Mouse (Mus musculus): Measurements from ENCODE around the gene Tenm4.

Gene Tenm4

GRCm38 (mm10) chr7:96792456-96793229 lies 621.6 kb downstream of the Tenm4 start:
- DNase-seq: no peak

- peak; percentile 40 to 60 for DNase-seq
Observed at GRCm38 (mm10) chr7:96796033-96796741, 625.1 kb downstream of the Tenm4 start.

DNA sequence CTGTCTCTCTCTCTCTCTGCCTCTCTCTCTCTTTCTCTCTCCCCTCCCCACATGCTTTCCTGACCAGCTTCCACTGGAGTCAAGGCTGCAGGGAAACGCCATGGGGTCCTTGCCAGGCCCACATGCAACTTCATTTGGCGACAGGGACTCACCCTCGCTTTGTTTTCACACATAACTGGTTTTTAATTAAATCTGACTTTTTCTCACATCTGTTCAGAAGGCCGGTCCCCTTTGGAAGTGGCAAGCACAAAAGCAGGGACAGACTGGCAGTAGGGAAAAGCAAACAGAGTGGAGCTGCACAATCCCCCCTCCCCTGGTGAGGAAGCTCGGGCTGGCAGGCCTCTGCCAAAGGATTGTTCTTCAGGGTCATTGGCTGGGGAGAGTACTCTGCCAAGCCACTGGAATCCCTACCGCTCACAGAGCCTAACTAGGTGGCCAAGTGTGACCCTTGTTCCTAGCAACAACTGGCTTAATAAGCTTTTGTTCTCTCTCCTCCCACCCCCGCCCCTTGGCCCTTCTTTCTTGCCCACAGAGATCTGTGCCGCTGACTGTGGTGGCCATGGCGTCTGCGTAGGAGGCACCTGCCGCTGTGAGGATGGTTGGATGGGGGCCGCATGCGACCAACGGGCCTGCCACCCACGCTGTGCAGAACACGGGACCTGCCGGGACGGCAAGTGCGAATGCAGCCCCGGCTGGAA lies 625.9 kb downstream of the Tenm4 start:
- peak in 1 of 2 experiments; percentile 20 for DNase-seq

DNA sequence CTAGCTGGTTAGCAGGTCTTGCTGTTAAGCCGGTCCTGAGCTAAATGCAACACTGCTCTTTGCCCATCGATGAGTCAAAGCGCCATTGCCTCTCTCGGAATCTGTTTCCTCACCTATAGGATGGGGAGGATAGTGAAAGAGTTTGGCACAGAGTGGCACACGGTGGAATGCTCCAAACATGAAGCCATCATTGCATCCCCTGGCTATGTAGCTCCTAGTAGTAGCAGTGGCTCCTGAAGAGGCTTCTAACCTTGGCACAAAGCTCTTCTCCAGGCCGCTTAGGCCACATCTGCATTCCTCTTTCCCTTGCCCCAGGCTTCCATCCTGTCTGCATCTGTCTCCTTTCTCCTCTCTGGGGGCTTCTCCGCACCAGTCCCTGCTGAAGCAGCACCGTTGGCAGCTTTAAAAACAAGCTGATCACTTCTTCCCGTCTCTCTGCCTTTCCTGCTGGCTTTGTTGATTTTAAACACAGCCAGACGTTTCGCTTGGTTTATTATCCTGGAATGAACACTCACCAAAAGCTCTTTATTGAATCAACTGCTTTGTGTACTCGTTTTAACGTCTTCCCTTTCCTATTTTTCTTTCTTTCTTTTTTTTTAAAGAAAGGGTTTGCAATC lies 626.8 kb downstream of the Tenm4 start:
- no peak for DNase-seq

GRCm38 (mm10) chr7:96799816-96800215 lies 628.8 kb downstream of the Tenm4 start:
- DNase-seq: no peak

DNA sequence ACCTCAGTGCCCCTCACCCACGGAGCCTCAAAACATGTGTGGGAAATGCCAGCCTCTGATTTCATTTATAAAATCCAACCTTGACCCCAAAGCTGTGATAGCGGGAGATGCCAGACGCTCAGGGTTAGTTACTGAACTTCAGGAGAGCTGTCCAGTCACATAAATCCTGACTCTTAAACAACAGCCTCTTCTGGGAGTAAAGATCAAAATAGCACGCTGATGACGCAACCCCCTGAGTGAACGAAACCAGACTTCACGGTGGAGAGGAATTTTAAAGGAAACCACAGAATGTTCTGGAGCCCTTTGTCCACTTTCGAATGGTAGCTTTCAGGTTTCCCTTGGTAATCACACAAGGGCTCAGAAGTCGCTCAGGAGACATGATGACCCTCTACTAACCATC lies 630.3 kb downstream of the Tenm4 start:
- DNase-seq: peak in 1 of 2 experiments; percentile 19

GRCm38 (mm10) chr7:96802216-96802615 lies 631.2 kb downstream of the Tenm4 start:
- DNase-seq: no peak

DNA sequence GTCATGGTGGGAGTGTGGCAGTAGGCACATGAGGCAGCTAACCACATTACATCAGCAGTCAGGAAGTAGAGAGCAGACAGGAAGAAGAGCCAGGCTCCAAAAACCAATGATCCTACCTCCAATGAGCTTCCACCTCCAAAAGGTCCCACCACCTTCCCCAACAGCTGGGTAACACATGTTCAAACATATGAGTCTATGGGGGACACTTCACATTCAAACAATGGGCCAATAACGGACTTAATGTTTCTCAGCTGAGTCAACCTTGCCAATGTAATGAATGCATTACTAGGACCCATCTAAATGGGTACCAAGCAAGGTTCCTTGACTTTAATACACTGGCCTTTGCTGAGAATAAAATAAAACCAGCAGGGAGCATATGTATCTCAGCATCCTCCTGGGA lies 635.5 kb downstream of the Tenm4 start:
- DNase-seq: no peak

GRCm38 (mm10) chr7:96807281-96808058 lies 636.4 kb downstream of the Tenm4 start:
- DNase-seq: no peak

DNA sequence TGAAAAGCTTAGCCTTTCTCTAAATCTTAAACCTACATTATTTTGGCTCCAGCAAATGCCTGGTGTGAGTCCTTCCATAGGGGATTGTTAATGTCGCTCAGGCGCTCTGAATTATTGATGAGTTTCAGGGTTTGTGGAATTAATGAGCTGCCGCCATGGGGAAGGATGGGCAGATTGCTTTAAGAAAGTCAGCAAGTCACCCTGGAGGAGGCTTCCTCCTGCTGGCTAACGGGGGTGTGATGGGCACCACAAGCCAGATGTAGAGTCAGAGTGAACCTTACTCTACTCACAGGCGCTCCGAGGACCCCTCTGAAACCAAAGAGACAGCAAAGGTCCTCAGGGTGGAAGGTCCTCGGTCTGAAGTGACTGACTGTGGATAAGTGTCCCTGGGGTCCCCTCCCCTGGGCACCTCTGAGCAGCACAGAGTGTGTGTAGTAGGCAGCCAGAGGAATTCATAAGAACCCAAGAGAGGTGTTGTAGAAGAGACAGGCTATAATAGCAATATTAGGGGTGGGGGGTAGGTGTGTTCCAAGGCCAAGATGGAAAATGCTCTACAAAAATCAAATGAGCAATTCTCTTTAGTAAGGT lies 637.1 kb downstream of the Tenm4 start:
- DNase-seq: no peak

DNA sequence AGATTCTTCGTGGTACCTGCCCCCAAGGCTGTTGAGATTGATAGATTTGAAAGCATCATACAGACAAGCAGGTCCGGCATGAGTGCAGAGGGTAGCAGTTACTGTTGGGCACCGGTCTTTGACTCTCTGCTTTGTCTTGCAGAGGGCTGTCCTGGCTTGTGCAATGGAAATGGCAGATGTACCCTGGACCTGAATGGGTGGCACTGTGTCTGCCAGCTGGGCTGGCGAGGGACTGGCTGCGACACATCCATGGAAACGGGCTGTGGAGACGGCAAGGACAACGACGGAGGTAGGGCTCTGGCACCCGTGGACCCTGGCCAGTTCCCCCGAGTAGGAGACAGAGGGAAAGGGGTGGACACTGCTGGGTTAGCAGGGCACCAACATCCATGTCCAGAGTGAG lies 640.6 kb downstream of the Tenm4 start:
- DNase-seq: no peak

GRCm38 (mm10) chr7:96813036-96813435 lies 642.0 kb downstream of the Tenm4 start:
- no peak for DNase-seq

- DNase-seq: peak in 1 of 2 experiments; percentile 34
Observed at GRCm38 (mm10) chr7:96813497-96814400, 642.7 kb downstream of the Tenm4 start.

DNA sequence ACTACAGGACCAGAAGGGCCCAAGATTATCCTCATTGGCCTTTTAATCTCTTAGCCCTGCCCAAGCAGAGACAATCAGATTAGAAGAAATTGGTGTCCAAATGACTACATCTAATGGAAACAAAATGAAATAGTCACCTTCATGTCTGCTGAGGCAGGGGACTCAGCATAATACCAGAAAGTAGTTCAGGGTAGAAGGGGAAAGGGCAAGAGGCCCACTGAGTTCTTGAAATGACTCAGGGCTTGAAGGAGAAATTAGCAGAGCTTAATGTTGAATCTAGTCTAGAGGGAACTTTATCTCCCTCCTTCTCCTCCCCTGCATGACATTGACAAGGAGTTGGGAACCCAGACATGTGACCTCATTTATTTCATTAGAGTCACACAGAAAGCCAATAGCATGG lies 643.5 kb downstream of the Tenm4 start:
- no peak for DNase-seq

DNA sequence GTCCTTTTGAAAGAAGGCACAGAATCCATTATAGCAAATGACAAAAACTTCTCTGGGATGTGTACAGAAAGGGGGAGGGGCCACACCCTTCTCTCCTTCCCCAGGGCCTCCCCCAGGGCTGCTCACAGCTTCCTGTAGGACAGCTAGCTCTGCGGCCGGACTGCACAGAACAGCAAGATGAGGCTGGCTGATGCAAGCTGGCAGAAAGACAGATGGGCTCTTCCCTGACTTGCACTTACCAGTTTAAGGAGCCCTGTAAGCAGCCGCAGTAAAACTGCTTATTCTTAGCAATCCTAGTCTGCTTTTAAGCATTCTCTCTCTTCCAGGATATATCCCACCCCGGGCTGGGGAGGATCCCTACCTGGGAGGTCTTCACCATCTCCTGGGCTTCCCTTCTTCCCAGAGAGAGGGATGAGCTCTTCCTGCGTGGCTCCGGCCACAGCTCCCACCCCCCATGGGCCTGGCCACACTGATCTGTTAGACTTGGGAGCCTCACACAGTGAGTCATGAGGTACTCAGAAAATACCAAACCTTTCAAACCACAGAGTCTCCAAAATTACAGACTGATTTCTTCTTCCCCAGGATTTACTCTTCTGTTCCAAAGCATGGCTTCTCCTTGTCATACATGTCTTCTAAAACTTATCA lies 646.1 kb downstream of the Tenm4 start:
- DNase-seq: no peak

DNA sequence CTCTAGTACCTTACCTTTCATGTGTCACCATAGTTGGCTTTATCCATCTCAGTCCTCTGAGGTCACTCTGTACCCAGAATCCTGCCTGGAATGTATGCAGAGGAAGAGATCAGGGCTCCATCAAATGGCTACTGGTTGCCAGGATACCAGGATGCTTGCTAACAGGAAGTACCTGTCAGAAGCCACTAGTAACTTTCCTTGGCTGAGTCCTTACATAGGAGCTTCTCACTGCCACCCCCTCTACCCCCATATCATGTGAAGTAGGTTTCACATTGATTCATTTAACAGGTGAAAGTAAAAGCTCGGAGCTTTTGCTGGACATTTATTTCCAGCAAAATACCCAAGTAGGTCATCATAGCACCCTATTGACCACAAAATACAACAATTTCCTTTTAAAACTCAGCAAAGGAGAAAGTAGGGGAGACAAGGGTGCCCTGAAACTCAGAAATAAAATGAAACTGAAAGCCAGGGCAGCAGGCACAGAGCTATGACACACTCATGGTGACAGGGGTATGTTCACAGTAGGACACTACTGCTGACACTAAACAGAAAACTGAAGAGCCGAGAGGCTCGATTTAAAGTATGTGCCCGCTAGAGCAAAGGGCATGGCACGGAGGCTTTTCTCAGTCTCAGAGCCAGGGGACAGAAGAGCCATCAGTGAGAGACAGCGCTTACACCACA lies 647.3 kb downstream of the Tenm4 start:
- no peak for DNase-seq

GRCm38 (mm10) chr7:96819538-96819937 lies 648.5 kb downstream of the Tenm4 start:
- DNase-seq: no peak

DNA sequence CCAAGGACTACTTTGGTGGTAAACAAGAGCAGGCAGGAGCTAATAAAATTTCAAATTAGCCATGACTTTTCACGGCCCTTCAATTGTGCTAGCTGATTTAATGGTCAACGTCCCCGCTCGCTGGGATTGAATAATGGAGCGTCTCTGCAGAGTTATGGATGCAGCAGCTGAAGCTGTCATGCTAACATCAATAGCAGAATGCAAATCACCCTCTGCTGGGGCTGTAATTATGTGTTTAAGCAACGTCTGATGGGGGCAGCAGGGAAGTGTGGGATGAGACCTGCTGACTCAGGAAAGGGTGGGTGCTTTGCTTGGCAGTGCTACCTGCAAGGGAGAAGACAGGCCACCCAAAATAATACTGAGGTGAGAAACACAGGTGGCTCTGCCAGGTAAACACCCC lies 649.3 kb downstream of the Tenm4 start:
- DNase-seq: no peak

DNA sequence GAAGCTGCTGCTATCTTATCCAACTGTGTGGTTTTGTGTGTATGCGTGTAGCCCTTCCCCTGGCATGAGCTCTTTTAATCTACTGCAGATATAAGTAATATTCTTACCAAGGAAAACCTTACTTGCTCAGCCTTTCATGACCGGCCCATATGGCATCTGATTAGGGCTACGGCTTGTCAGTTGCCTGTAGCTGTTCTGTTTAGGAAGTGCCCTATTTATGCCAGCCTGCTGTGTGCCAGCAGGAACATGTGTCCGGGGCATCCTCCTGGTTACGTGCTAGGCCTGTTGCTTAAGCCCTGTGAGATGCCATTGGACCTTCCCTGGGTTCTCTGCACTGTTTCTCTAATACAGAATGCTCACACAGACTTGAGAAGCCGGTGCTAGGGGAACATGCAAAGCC lies 655.1 kb downstream of the Tenm4 start:
- no peak for DNase-seq

- no peak for DNase-seq
Observed at GRCm38 (mm10) chr7:96826672-96827071, 655.6 kb downstream of the Tenm4 start.

All from lung, adult 18-20 months (tissue).